Mouse (Mus musculus) spleen, adult 2 months (tissue): ENCODE measurements around the gene Ctxn1. TPM values are rescaled to one million over a fixed set of nuclear protein-coding genes. Genes with fewer than 3 reads are reported as not detected.

ENCODE experiments used
- DNase-seq, 2 experiments: peaks; one replicate each; pipeline versions ENCODE4 v3.0.0 to v3.0.0-alpha.2; 2012 to 2021; ENCODE audit warnings: low spot score in 2 of 2, low read depth in 1 of 2
- H3K27ac ChIP-seq: fragments of 200-500 bp; 2 replicates; pipeline ENCODE4 v1.5.1; 2012; ENCODE audit warnings: low read length, inconsistent platforms; ENCODE audit not compliant: insufficient read depth
- H3K27me3 ChIP-seq: fragments of 200-500 bp; 2 replicates; pipeline ENCODE4 v1.6.1; 2012; ENCODE audit warnings: mild to moderate bottlenecking, moderate library complexity, low read length, inconsistent platforms; ENCODE audit not compliant: control insufficient read depth, insufficient read depth
- H3K36me3 ChIP-seq: fragments of 200-500 bp; 2 replicates; pipeline ENCODE4 v1.6.1; 2012; ENCODE audit warnings: mild to moderate bottlenecking, low read length, inconsistent platforms; ENCODE audit not compliant: control insufficient read depth, insufficient read depth
- H3K4me1 ChIP-seq: fragments of 200-500 bp; 2 replicates; pipeline ENCODE4 v1.6.1; 2011; ENCODE audit warnings: inconsistent platforms; ENCODE audit not compliant: control insufficient read depth, insufficient read depth, insufficient read length
- H3K4me3 ChIP-seq: fragments of 200-500 bp; 2 replicates; pipeline ENCODE4 v1.5.1; 2011; ENCODE audit warnings: mild to moderate bottlenecking, inconsistent platforms; ENCODE audit not compliant: insufficient read depth, insufficient read length; ENCODE audit errors: extremely low read depth
- CTCF ChIP-seq: fragments of 200-500 bp; IDR thresholded peaks from 2 replicates; pipeline ENCODE4 v1.5.1; 2011; ENCODE audit warnings: mild to moderate bottlenecking, inconsistent platforms; ENCODE audit not compliant: insufficient read depth, insufficient read length, insufficient replicate concordance; ENCODE audit errors: extremely low read depth
- POLR2A ChIP-seq: fragments of 200-500 bp; IDR thresholded peaks from 2 replicates; pipeline ENCODE4 v1.6.1; 2011; ENCODE audit warnings: low read depth, low read length, inconsistent platforms
- WGBS: fragments of 180-500 bp; shearing (Covaris S2); methylation state at CpG from one replicate; pipeline ENCODE4 v1.1.7; 2018; 5-methylcytosine and 5-hydroxymethylcytosine counted together
- polyA plus RNA-seq: library from polyadenylated mRNA; depleted of rRNA; stranded (reverse); fragments of >200 nt; gene quantifications from 2 replicates; pipeline ENCODE4 v1.2.3, GENCODE M21; 2012; rRNA removed

Ctxn1 gene
- polyA plus RNA-seq = 4.1 and 4.4 TPM in 2 replicates

DNA sequence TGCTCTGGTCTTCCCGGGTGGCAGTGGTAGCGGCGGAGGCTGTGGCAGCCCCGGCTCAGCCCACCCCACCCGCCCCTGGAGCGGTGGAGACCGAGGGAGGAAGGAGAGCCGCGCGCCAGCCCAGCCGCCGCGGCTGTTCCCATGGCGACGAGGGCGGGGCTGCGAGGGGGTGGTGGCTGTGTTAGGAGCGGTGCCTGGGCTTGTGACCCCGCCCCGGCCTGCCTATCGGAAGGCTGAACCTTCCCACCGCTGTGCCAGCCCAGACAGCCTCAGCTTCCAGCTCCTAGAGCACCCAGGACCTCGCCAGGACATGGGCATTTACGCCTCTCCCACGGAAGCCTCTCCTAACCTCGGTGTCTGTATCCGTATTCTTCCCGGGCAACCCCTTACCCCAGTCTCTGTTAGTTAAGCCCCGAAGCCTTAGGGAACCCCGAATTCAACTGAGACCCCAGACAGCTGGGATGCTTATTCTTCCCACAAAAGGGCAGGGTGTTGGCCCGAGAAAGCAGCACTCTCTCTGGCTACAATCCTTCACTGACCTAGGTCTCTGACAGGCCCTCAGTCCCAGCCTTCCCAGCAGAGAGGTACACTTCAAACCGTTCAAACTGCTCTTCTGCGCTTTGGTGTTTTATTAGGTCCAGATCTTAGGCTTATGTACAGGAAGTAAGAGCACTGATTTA lies at the start of gene Ctxn1:
TSS of gene Ctxn1 (minus strand) at position 150 of the 680 bp plus-strand sequence.
- H3K27ac ChIP-seq = no peak within 1 kb of the TSS
- H3K4me3 ChIP-seq = peak within 1 kb of the TSS; percentile 55
- DNase-seq = peak; percentile 58 to 94
- 12% methylated on average over 32 of the region's 33 CpGs for WGBS
- H3K27me3 ChIP-seq = no peaks in the 10 kb centered on the region
- peaks cover 15% of the 10 kb centered on the region for H3K36me3 ChIP-seq
- H3K4me1 ChIP-seq = peaks cover 11% of the 10 kb centered on the region
- TF ChIP-seq CTCF (no peak), POLR2A (no peak)

DNA sequence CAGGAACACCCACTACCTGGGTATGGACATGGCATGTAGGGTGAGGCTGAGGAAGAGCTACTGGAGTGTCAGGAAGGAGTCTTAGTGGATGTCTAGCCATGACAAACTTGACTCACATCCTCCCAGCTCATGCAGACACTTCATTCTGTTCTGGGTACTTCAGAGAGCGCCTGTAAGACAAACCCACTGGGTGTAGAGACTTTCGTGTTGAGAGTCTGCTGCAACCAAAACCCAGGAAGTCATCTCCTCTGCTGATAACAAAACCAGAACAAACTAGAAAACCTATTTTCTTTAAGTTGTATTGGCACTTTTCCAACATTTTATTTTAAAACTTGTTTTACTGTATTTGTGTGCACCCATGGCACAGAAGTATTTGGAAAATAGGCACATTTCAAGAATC lies 46.8 kb upstream of the Ctxn1 start:
- H3K4me1 ChIP-seq = no peaks in the 10 kb centered on the region
- H3K4me3 ChIP-seq = no peak overlapping the region
- DNase-seq = no peak
- TF ChIP-seq POLR2A = no peak
- no peak for TF ChIP-seq CTCF
- no peaks in the 10 kb centered on the region for H3K27me3 ChIP-seq
- 75% methylated on average over 2 of the region's 2 CpGs for WGBS
- peaks cover 59% of the 10 kb centered on the region for H3K36me3 ChIP-seq
- H3K27ac ChIP-seq = no peak overlapping the region

DNA sequence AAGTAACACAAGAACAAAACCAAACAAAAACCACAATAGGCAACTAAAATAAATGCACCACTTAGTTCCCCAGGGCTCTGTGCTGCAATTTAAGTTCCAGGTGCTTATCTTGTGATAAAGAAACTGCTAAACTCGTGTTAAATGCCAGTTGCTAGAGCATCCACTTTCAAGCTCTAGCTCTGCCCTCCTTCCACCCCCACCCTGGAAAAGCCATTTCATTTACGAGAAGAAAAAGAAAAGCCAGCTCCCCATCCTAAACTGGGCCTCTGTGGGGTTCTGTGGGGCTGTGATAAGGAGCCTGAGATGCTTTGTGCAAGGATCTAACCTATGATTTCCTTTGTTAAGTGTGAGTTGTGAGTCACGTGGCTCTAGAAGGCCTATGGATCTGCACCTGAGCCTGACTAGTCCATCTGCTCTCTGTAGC lies 45.1 kb upstream of the Ctxn1 start:
- H3K27me3 ChIP-seq = no peaks in the 10 kb centered on the region
- H3K27ac ChIP-seq = no peak overlapping the region
- TF ChIP-seq CTCF (no peak), POLR2A (no peak)
- peaks cover 53% of the 10 kb centered on the region for H3K36me3 ChIP-seq
- H3K4me3 ChIP-seq = no peak overlapping the region
- no peaks in the 10 kb centered on the region for H3K4me1 ChIP-seq
- no peak for DNase-seq
- 69% methylated on average over 3 of the region's 3 CpGs for WGBS

DNA sequence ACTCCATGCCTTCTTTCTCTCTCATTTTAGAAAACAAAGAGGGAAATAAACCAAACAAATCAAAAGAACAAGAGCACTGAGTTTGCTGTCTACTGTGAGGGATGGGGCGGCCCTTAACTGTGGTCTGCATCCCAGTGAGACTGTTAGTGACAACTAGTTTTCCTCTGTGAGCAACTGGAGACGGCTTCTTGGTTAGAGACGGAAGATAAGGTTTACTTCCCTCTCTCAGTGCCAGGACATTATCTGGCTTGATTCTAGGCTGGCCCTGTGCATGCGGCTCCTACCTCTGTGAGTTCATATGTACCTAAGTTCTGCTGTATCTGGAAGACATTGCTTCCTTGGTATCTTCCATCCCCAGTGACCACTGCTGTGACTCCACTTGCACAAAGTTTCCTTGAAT lies 38.7 kb upstream of the Ctxn1 start:
- TF ChIP-seq CTCF (no peak), POLR2A (no peak)
- Histone ChIP-seq H3K27ac (no peak overlapping the region), H3K4me3 (no peak overlapping the region), H3K4me1 (no peaks in the 10 kb centered on the region), H3K27me3 (no peaks in the 10 kb centered on the region), H3K36me3 (peaks cover 49% of the 10 kb centered on the region)
- DNase-seq = no peak
- WGBS = 89% methylated on average over 4 of the region's 4 CpGs

DNA sequence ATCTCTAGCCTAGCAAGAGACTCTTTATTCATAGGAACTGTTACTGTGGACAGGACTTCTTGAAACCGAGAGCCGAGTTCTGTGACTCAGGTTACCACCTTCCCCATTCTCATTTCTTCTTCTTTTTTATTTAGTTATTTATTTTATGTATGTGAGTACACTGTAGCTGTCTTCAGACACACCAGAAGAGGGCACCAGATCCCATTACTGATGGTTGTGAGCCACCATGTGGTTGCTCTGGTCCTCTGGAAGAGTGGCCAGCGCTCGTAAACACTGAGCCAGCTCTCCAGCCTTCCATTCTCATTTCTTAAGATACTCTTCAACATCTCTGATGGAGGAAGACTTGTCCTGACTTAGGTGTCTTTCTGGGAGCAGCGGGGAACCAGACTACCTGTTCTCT lies 33.7 kb upstream of the Ctxn1 start:
- no peak overlapping the region for H3K27ac ChIP-seq
- H3K4me1 ChIP-seq = no peaks in the 10 kb centered on the region
- no peaks in the 10 kb centered on the region for H3K27me3 ChIP-seq
- H3K36me3 ChIP-seq = peaks cover 28% of the 10 kb centered on the region
- 91% methylated on average over 5 of the region's 5 CpGs for WGBS
- TF ChIP-seq POLR2A (no peak), CTCF (no peak)
- DNase-seq = no peak
- no peak overlapping the region for H3K4me3 ChIP-seq

DNA sequence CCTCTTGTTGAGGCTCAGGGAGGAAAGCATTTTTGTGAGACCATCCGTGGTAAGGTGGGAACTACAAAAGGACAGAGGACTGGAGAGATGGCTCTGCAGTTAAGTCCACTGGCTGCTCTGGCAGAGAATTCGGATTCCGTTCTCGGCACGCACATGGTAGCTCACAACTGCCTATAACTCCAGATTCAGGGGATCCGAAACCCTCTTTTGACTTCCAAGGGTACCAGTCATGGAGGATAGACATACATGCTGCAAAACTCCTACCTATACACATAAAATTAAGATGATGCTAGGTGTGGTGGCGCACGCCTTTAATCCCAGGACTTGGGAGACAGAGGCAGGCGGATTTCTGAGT lies 17.0 kb upstream of the Ctxn1 start:
- H3K4me1 ChIP-seq = peaks cover 4% of the 10 kb centered on the region; the same call in 1 of the 2 replicates
- H3K4me3 ChIP-seq = peak overlapping the region; percentile 74
- WGBS = 22% methylated on average over 9 of the region's 9 CpGs
- TF ChIP-seq CTCF (no peak), POLR2A (no peak)
- DNase-seq = no peak
- no peaks in the 10 kb centered on the region for H3K27me3 ChIP-seq
- peak overlapping the region; percentile 61 for H3K27ac ChIP-seq
- H3K36me3 ChIP-seq = peaks cover 5% of the 10 kb centered on the region; the same call in 1 of the 2 replicates
